Mouse (Mus musculus) G1E (cell line): ENCODE data around the gene Rbp7. TPM values are rescaled to one million over a fixed set of nuclear protein-coding genes. Genes with fewer than 3 reads are reported as not detected.
"Not testable (repeated sequence)": the region's sequence is repeated elsewhere in the genome, so short reads cannot be mapped to it uniquely, and the experiment has no call there.

Experiments used
- ATAC-seq: 2 replicates; pipeline ENCODE4 v1.8.0; 2016; ENCODE audit warnings: mild to moderate bottlenecking; ENCODE audit not compliant: insufficient number of reproducible peaks, poor library complexity, low FRiP score, severe bottlenecking; ENCODE audit errors: extremely low read depth
- DNase-seq: peaks from one replicate; pipeline ENCODE4 v3.0.0; 2012; ENCODE audit warnings: low spot score
- H3K27me3 ChIP-seq: 2 replicates; pipeline ENCODE4 v1.6.1; 2012; ENCODE audit warnings: mild to moderate bottlenecking, low read length, inconsistent platforms; ENCODE audit not compliant: insufficient read depth
- H3K36me3 ChIP-seq: replicated peaks from 2 replicates; pipeline ENCODE3; 2012; ENCODE audit warnings: mild to moderate bottlenecking, inconsistent platforms
- H3K4me1 ChIP-seq: 2 replicates; pipeline ENCODE4 v1.6.1; 2012; ENCODE audit warnings: low read depth, low read length, inconsistent platforms, mixed read lengths; ENCODE audit not compliant: insufficient read depth
- H3K4me3 ChIP-seq: 2 replicates; pipeline ENCODE4 v1.5.1; 2012; ENCODE audit warnings: low read depth, mild to moderate bottlenecking, inconsistent platforms, low read length, moderate library complexity, mixed read lengths
- H3K9me3 ChIP-seq: replicated peaks from 2 replicates; pipeline ENCODE4 v1.6.1; 2012; ENCODE audit warnings: inconsistent platforms
- CTCF ChIP-seq: IDR thresholded peaks from 2 replicates; pipeline ENCODE4 v1.5.1; 2012; ENCODE audit warnings: low read depth, low read length, inconsistent platforms, mixed read lengths
- GATA1 ChIP-seq: IDR thresholded peaks from 2 replicates; pipeline ENCODE4 v1.6.1; 2012; ENCODE audit warnings: borderline replicate concordance, low read length, inconsistent platforms, mixed read lengths
- GATA2 ChIP-seq: IDR thresholded peaks from 2 replicates; pipeline ENCODE4 v1.6.1; 2012; ENCODE audit warnings: low read depth, low read length, inconsistent platforms, borderline replicate concordance
- POLR2AphosphoS5 ChIP-seq: IDR thresholded peaks from 2 replicates; pipeline ENCODE4 v1.6.1; 2012; ENCODE audit warnings: low read depth, low read length, inconsistent platforms; ENCODE audit not compliant: insufficient replicate concordance
- TAL1 ChIP-seq: conservative IDR thresholded peaks from 2 replicates; pipeline ENCODE4 v1.6.1; 2012; ENCODE audit warnings: low read depth, low read length, inconsistent platforms, mixed read lengths
- polyA plus RNA-seq: library from polyadenylated mRNA; stranded (reverse); fragments of >175 nt; gene quantifications from 2 replicates; pipeline ENCODE4 v1.2.3, GENCODE M21; 2012
- total RNA-seq, 2 experiments: library from RNA; stranded (forward) in 1 of 2; stranded (reverse) in 1 of 2; fragments of 200-1000 nt in 1 of 2; fragments of >200 nt in 1 of 2; fragmentation: Nextera tagmentation in 1 of 2; gene quantifications; 2 replicates each; pipeline ENCODE4 v1.2.3; 2014 to 2017

Rbp7 gene
- total and polyA plus RNA-seq, 3 experiments = not detected

DNA sequence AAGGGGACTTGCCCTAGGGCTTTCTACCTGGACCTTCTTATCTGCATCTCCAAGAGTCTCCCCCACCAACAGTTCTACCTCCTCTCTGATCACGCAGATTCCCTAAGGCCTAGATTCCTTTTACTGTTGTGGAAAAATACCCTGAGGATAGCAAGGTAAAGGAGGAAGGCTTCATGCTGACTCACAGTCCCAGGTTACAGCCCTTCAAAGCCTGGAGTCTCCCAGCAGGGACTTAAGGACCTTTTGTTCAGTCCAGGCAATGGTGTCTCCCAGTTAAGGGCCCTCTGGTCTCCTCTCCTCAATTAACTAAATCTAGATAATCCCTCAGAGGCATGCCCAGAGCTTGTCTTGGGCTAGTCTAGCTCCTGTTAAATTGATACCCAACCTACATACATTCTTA, 8.5 kb downstream of the Rbp7 start:
- DNase-seq (no peak), ATAC-seq (no peak)
- Histone ChIP-seq H3K4me3 (no peak overlapping the region), H3K9me3 (no peaks in the 10 kb centered on the region), H3K4me1 (peaks cover 37% of the 10 kb centered on the region), H3K36me3 (no peaks in the 10 kb centered on the region), H3K27me3 (no peaks in the 10 kb centered on the region)
- TF ChIP-seq GATA2 (no peak), POLR2AphosphoS5 (no peak), TAL1 (no peak), CTCF (no peak), GATA1 (no peak)

DNA sequence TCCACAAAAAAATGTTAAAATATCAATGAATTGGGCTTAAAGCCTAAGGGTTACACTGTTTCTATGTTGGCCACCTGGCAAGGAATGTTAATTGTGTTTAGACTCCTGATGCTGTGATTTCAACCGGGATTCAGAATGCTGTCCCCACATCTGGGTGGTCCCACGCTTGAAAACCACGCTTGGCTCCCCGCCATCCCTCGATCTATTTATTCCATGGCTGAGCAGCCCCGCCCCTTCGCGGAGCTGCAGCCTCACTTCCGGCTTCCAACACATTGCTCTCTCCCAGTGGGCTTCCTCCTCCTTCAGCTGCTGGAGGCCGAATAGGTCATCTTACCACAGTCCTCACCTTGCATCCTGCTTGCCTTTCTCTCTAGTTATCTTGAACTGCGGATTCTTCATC, 8.9 kb downstream of the Rbp7 start:
- TF ChIP-seq POLR2AphosphoS5 = no peak
- no peak for TF ChIP-seq TAL1
- TF ChIP-seq GATA2 = no peak
- no peak for TF ChIP-seq CTCF
- TF ChIP-seq GATA1 = no peak
- Histone ChIP-seq H3K27me3 (no peaks in the 10 kb centered on the region), H3K4me3 (peak overlapping the region; percentile 6; the same call in 1 of the 2 replicates), H3K9me3 (no peaks in the 10 kb centered on the region), H3K4me1 (peaks cover 40% of the 10 kb centered on the region), H3K36me3 (no peaks in the 10 kb centered on the region)
- no peak for DNase-seq
- no peak for ATAC-seq

DNA sequence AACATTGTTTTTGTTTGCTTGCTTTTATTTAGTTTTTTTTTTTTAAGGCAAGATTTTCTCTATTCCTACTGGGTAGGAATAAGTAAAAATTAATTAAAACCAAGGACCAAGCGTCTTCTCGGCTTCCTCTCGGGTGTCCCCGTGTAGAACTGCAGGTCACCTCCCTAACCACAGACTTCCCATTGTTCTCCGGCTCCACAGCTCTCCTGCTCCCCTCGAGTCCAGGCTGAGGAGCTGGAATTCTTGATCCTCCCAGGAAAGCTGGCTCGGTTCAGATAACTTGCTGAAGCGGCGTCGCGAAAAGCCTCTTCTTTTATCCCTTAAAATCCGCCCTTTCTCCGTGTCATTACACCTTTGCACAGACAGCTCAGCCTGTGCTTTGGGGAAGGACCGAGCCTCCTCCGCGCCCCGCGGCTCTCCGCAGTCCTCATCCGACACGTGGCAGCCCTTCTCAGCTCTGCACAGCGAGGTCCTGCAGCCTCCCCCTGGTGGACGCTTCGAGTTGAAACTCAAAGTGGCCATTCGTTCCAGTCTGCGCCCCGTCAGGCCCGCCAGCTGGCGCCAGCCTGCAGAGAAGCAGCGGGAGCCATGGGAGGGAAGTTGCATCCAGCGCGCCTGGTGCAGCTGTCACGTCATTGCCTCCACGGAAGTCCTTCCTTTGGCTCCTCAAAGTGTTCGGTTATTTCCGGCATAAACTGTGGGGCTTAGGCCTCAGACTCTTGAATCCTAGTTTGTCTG, 9.6 kb downstream of the Rbp7 start:
- no peaks in the 10 kb centered on the region for H3K27me3 ChIP-seq
- H3K9me3 ChIP-seq = no peaks in the 10 kb centered on the region
- no peaks in the 10 kb centered on the region for H3K36me3 ChIP-seq
- peak; percentile 86 for DNase-seq
- ATAC-seq = peak; percentile 88
- TF ChIP-seq CTCF (peak; percentile 41), GATA2 (no peak)
- peaks cover 48% of the 10 kb centered on the region for H3K4me1 ChIP-seq
- peak overlapping the region; percentile 69 for H3K4me3 ChIP-seq

DNA sequence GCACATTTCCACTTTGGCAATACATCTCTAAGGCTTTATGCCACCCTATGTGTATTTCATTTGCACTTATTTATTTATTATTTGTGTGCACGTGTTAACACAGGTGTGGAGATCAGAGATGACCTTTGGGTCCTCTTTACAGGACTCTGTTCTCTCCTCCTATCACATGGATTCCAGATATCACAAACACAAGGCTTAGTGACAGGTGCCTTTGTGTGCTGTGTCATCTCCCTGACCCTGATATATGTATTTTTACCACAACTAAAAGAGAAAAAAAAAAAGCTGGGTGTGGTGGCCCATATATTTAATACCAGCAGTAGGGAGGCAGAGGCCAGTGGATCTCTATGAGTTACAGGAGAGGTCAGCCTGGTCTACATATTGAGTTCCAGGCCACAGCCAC, 10.3 kb downstream of the Rbp7 start:
- DNase-seq (no peak), ATAC-seq (no peak)
- Histone ChIP-seq H3K4me1 (peaks cover 54% of the 10 kb centered on the region), H3K36me3 (no peaks in the 10 kb centered on the region), H3K9me3 (no peaks in the 10 kb centered on the region), H3K4me3 (no peak overlapping the region), H3K27me3 (no peaks in the 10 kb centered on the region)
- no peak for TF ChIP-seq CTCF
- no peak for TF ChIP-seq POLR2AphosphoS5
- TF ChIP-seq TAL1 = no peak
- no peak for TF ChIP-seq GATA1
- no peak for TF ChIP-seq GATA2

DNA sequence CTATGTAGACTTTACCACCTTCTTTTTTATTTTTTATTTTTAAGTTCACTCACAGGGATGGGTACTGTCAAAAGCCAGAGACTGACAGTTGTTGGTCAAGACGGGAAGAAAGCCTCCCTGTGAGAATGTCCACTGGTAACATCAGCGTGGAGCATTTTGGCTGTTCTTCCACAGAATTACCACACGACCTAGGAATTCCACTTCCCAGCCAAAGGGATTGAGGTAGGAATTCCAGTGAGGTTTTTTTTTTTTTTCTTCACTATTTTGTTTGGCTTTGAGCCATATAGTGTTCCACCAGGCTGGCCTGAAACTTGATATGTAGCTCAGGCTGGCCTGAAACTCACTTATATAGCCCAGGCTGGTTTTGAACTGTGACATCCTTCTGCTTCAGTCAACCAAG, 12.3 kb downstream of the Rbp7 start:
- no peak for ATAC-seq
- Histone ChIP-seq H3K4me3 (no peak overlapping the region), H3K36me3 (no peaks in the 10 kb centered on the region), H3K4me1 (peaks cover 59% of the 10 kb centered on the region), H3K27me3 (no peaks in the 10 kb centered on the region), H3K9me3 (no peaks in the 10 kb centered on the region)
- DNase-seq = no peak
- TF ChIP-seq GATA1 = no peak
- no peak for TF ChIP-seq CTCF
- TF ChIP-seq POLR2AphosphoS5 = no peak
- TF ChIP-seq GATA2 = no peak
- no peak for TF ChIP-seq TAL1

DNA sequence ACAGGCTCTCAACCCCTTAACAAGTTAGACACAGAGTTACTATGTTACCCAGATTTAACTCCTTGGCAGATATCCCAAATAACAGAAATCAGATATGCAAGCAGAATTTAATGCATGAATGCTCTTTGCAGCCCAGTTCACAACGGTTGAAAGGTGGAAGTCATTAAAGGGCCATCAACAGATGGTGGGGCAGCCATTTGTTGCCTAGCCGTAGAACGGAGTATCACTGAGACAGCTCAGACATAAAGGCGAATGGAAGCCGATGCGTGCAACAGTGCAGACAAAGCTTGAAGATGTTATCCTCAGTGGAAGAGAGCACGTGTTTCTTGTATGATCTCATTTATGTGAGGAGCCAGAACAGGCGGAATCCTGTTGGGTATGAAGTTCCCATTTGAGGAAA, 14.2 kb downstream of the Rbp7 start:
- no peak for TF ChIP-seq GATA2
- no peak for TF ChIP-seq CTCF
- no peak for TF ChIP-seq POLR2AphosphoS5
- no peak for TF ChIP-seq TAL1
- no peak for TF ChIP-seq GATA1
- DNase-seq = peak; percentile 30
- H3K4me3 ChIP-seq = no peak overlapping the region; the same call in 1 of the 2 replicates
- H3K9me3 ChIP-seq = no peaks in the 10 kb centered on the region
- no peaks in the 10 kb centered on the region for H3K27me3 ChIP-seq
- peaks cover 50% of the 10 kb centered on the region for H3K4me1 ChIP-seq
- ATAC-seq = peak; percentile 61
- no peaks in the 10 kb centered on the region for H3K36me3 ChIP-seq

DNA sequence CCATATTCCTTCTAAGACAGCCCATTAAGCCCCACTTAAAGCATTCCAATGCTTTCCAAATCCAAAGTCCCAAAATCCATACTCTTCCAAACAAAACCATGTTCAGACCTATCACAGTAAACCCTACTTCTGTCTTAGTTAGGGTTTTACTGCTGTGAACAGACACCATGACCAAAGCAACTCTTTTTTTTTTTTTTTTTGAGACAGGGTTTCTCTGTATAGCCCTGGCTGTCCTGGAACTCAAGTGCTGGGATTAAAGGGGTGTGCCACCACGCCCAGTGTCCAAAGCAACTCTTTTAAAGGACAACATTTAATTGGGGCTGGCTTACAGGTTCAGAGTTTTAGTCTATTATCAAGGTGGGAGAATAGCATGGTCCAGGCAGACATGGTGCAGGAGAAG, 22.9 kb downstream of the Rbp7 start:
- DNase-seq, H3K27me3 ChIP-seq, H3K4me3 ChIP-seq, H3K9me3 ChIP-seq, ATAC-seq, H3K36me3 ChIP-seq: not testable (repeated sequence)
- peaks cover 31% of the 10 kb centered on the region for H3K4me1 ChIP-seq
